Mouse (Mus musculus) limb, embryonic 13.5 days (tissue): ENCODE results near the gene Atp8b2. TPM values are rescaled to one million over a fixed set of nuclear protein-coding genes. Genes with fewer than 3 reads are reported as not detected.

Experiments
- ATAC-seq: fragments of 200-750 bp; cut with Nextera tagmentation; 2 replicates; pipeline ENCODE4 v1.8.0; 2017; ENCODE audit warnings: low read depth, moderate number of reproducible peaks, moderate TSS enrichment; ENCODE audit not compliant: low FRiP score
- H3K27ac ChIP-seq: fragments of 300-500 bp; sonication (generic); 2 replicates; pipeline ENCODE4 v1.5.1; 2015; ENCODE audit warnings: inconsistent platforms, mild to moderate bottlenecking, moderate library complexity
- H3K27me3 ChIP-seq: fragments of 300-500 bp; sonication (generic); 2 replicates; pipeline ENCODE4 v1.6.1; 2015; ENCODE audit warnings: mild to moderate bottlenecking, inconsistent platforms
- H3K36me3 ChIP-seq: fragments of 300-500 bp; sonication (generic); 2 replicates; pipeline ENCODE4 v1.6.1; 2015; ENCODE audit warnings: inconsistent platforms, mild to moderate bottlenecking, moderate library complexity
- H3K4me1 ChIP-seq: fragments of 300-500 bp; sonication (generic); 2 replicates; pipeline ENCODE4 v1.6.1; 2015; ENCODE audit warnings: inconsistent platforms
- H3K4me2 ChIP-seq: fragments of 300-500 bp; sonication (generic); replicated peaks from 2 replicates; pipeline ENCODE4 v1.6.1; 2015; ENCODE audit warnings: inconsistent platforms, mild to moderate bottlenecking, moderate library complexity
- H3K4me3 ChIP-seq: fragments of 300-500 bp; sonication (generic); 2 replicates; pipeline ENCODE4 v1.5.1; 2015; ENCODE audit warnings: moderate library complexity, mild to moderate bottlenecking, inconsistent platforms
- H3K9ac ChIP-seq: fragments of 300-500 bp; sonication (generic); 2 replicates; pipeline ENCODE4 v1.6.1; 2015; ENCODE audit warnings: mild to moderate bottlenecking, inconsistent platforms
- H3K9me3 ChIP-seq: fragments of 300-500 bp; sonication (generic); 2 replicates; pipeline ENCODE4 v1.6.1; 2016; ENCODE audit warnings: inconsistent platforms
- WGBS: fragments of 180-500 bp; shearing (Covaris S2); methylation state at CpG from one replicate; pipeline ENCODE4 v1.1.7; 2015; 5-methylcytosine and 5-hydroxymethylcytosine counted together
- polyA plus RNA-seq: library from polyadenylated mRNA; unstranded; fragments of >200 nt; fragmentation: Nextera tagmentation; extraction: Ambion mirVana; gene quantifications from 2 replicates; pipeline ENCODE4 v1.2.1, GENCODE M21; 2015

Gene Atp8b2
- polyA plus RNA-seq, 1 experiment from 2014 or later = 17.7 TPM

GRCm38 (mm10) chr3:89968509-89968908, 5.2 kb upstream of the Atp8b2 start:
- Histone ChIP-seq H3K9ac (no peak overlapping the region), H3K4me3 (no peak overlapping the region), H3K27me3 (no peaks in the 10 kb centered on the region), H3K9me3 (no peaks in the 10 kb centered on the region), H3K36me3 (peaks cover 9% of the 10 kb centered on the region; the same call in 1 of the 2 replicates), H3K4me1 (peaks cover 14% of the 10 kb centered on the region), H3K27ac (no peak overlapping the region), H3K4me2 (no peak overlapping the region)
- WGBS = 75% methylated on average over 7 of the region's 7 CpGs
- ATAC-seq = no peak

GRCm38 (mm10) chr3:89966946-89967345, 3.6 kb upstream of the Atp8b2 start:
- 75% methylated on average over 4 of the region's 4 CpGs for WGBS
- Histone ChIP-seq H3K4me3 (no peak overlapping the region), H3K27ac (no peak overlapping the region), H3K36me3 (peaks cover 9% of the 10 kb centered on the region; the same call in 1 of the 2 replicates), H3K9me3 (no peaks in the 10 kb centered on the region), H3K27me3 (no peaks in the 10 kb centered on the region), H3K4me2 (no peak overlapping the region), H3K9ac (no peak overlapping the region), H3K4me1 (peaks cover 19% of the 10 kb centered on the region)
- ATAC-seq = no peak

DNA sequence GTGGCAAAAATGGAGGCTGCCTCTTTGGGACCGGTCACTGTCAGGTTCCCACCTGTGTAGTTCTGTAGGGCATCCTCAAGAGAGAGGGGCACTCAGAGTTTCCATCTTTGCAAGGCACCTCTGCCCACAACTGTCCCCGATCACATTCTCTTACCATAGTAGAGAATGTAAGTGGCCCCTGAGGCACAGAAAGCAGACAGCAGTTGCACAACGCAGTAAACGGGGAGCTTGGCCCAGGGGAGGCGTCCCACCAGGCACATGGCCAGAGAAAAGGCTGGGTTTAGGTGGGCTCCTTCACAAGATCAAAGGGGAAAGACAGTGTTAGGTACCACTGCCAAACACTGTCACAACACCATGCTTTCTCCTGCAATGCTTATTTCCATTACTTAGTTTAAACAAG, 2.7 kb upstream of the Atp8b2 start:
- peaks cover 29% of the 10 kb centered on the region for H3K4me1 ChIP-seq
- no peaks in the 10 kb centered on the region for H3K27me3 ChIP-seq
- WGBS = 93% methylated on average over 5 of the region's 5 CpGs
- peaks cover 9% of the 10 kb centered on the region; the same call in 1 of the 2 replicates for H3K36me3 ChIP-seq
- H3K27ac ChIP-seq = no peak overlapping the region
- H3K9ac ChIP-seq = no peak overlapping the region
- H3K4me3 ChIP-seq = no peak overlapping the region
- H3K9me3 ChIP-seq = no peaks in the 10 kb centered on the region
- ATAC-seq = no peak
- H3K4me2 ChIP-seq = no peak overlapping the region

- H3K4me2 ChIP-seq = no peak overlapping the region
- H3K9me3 ChIP-seq = no peaks in the 10 kb centered on the region
- H3K4me3 ChIP-seq = no peak overlapping the region
- H3K36me3 ChIP-seq = peaks cover 9% of the 10 kb centered on the region; the same call in 1 of the 2 replicates
- H3K9ac ChIP-seq = no peak overlapping the region
- no peak for ATAC-seq
- H3K27ac ChIP-seq = no peak overlapping the region
- no peaks in the 10 kb centered on the region for H3K27me3 ChIP-seq
- WGBS = 97% methylated on average over 8 of the region's 8 CpGs
- peaks cover 32% of the 10 kb centered on the region for H3K4me1 ChIP-seq
These were observed 2.2 kb upstream of the Atp8b2 start for GRCm38 (mm10) chr3:89965557-89965956.

GRCm38 (mm10) chr3:89963926-89964739, 825 bp upstream of the Atp8b2 start:
- Histone ChIP-seq H3K4me1 (peaks cover 43% of the 10 kb centered on the region), H3K4me2 (peak overlapping the region; percentile 87), H3K27ac (peak overlapping the region; percentile 94), H3K9me3 (no peaks in the 10 kb centered on the region), H3K27me3 (no peaks in the 10 kb centered on the region), H3K4me3 (peak overlapping the region; percentile 96), H3K9ac (peak overlapping the region; percentile 96), H3K36me3 (peaks cover 14% of the 10 kb centered on the region)
- WGBS = 33% methylated on average over 22 of the region's 22 CpGs
- ATAC-seq = no peak

- peaks cover 27% of the 10 kb centered on the region for H3K36me3 ChIP-seq
- under 1% methylated on average over 27 of the region's 30 CpGs for WGBS
- H3K4me2 ChIP-seq = peak overlapping the region; percentile 87
- no peaks in the 10 kb centered on the region for H3K9me3 ChIP-seq
- peak; percentile 22 for ATAC-seq
- H3K4me1 ChIP-seq = peaks cover 43% of the 10 kb centered on the region
- no peaks in the 10 kb centered on the region for H3K27me3 ChIP-seq
- H3K27ac ChIP-seq = peak overlapping the region; percentile 94
- peak overlapping the region; percentile 96 for H3K4me3 ChIP-seq
- peak overlapping the region; percentile 96 for H3K9ac ChIP-seq
These were observed 522 bp downstream of the Atp8b2 start for GRCm38 (mm10) chr3:89962751-89963220.

- ATAC-seq = no peak
- Histone ChIP-seq H3K36me3 (peaks cover 33% of the 10 kb centered on the region), H3K4me1 (peaks cover 43% of the 10 kb centered on the region), H3K9me3 (no peaks in the 10 kb centered on the region), H3K27me3 (no peaks in the 10 kb centered on the region), H3K9ac (peak overlapping the region; percentile 96), H3K4me3 (peak overlapping the region; percentile 96), H3K4me2 (peak overlapping the region; percentile 87), H3K27ac (peak overlapping the region; percentile 94)
- WGBS = 3% methylated on average over 14 of the region's 14 CpGs
These were observed 1.1 kb downstream of the Atp8b2 start for GRCm38 (mm10) chr3:89962059-89962750.

DNA sequence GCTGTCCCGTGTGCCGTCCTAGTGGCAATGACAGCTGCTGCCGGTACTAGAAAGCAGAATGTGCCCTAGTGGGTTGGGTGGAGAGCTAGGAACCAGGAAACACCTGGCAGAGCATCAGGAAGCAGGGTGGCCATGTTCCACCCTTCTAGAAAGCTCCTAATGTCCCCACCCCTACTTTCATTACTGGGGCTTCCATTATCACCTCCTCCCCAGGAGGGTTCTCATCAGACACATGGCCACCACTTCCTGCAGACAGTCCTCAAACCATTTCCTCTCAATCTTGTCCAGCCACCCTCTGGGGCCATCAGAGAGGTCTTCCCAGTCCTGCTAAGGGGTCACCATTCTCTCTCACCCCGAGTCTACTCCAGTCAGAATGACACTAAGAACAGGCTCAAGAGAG, 1.9 kb downstream of the Atp8b2 start:
- H3K9ac ChIP-seq = peak overlapping the region; percentile 96
- 56% methylated on average over 4 of the region's 4 CpGs for WGBS
- H3K4me2 ChIP-seq = peak overlapping the region; percentile 87
- H3K27ac ChIP-seq = no peak overlapping the region
- peaks cover 41% of the 10 kb centered on the region for H3K36me3 ChIP-seq
- peak overlapping the region; percentile 96 for H3K4me3 ChIP-seq
- no peak for ATAC-seq
- peaks cover 43% of the 10 kb centered on the region for H3K4me1 ChIP-seq
- no peaks in the 10 kb centered on the region for H3K27me3 ChIP-seq
- no peaks in the 10 kb centered on the region for H3K9me3 ChIP-seq

DNA sequence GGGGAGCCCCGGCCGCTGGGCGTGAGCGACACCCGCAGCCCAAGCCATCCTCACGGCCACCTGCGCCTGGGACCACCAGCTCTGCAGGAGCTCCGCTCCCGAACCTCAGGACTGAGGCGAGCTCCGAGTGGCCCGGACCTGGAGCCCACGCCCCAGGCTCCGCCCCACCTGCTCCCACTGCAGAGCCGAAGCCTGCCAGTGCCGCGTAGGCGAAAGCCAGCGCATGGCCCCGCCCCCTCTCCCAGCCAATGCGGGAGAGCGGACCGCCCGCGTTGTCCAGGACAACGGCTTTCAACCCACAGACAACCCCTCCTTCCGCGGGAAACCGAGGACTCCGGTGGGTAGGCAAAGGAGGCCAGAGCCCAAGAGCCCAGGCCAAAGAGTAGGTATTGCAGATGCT, 2.8 kb downstream of the Atp8b2 start:
- H3K27ac ChIP-seq = 0 out of 2 replicates have a peak overlapping the region, but pooled peaks have one; percentile 69
- ATAC-seq = peak; percentile 91

GRCm38 (mm10) chr3:89959435-89959834, 3.9 kb downstream of the Atp8b2 start:
- ATAC-seq = no peak
- peak overlapping the region; percentile 87 for H3K4me2 ChIP-seq
- peaks cover 35% of the 10 kb centered on the region for H3K4me1 ChIP-seq
- H3K4me3 ChIP-seq = no peak overlapping the region
- 85% methylated on average over 4 of the region's 4 CpGs for WGBS
- no peak overlapping the region for H3K9ac ChIP-seq
- H3K9me3 ChIP-seq = no peaks in the 10 kb centered on the region
- H3K27ac ChIP-seq = no peak overlapping the region
- H3K36me3 ChIP-seq = peaks cover 49% of the 10 kb centered on the region
- H3K27me3 ChIP-seq = no peaks in the 10 kb centered on the region

More for the DNA sequence above, 2.8 kb downstream of the Atp8b2 start:
- 0% methylated on average over 30 of the region's 30 CpGs for WGBS
- Histone ChIP-seq H3K4me1 (peaks cover 43% of the 10 kb centered on the region), H3K27me3 (no peaks in the 10 kb centered on the region), H3K4me2 (peak overlapping the region; percentile 87), H3K9ac (peak overlapping the region; percentile 96), H3K36me3 (peaks cover 47% of the 10 kb centered on the region), H3K4me3 (peak overlapping the region; percentile 96), H3K9me3 (no peaks in the 10 kb centered on the region)

DNA sequence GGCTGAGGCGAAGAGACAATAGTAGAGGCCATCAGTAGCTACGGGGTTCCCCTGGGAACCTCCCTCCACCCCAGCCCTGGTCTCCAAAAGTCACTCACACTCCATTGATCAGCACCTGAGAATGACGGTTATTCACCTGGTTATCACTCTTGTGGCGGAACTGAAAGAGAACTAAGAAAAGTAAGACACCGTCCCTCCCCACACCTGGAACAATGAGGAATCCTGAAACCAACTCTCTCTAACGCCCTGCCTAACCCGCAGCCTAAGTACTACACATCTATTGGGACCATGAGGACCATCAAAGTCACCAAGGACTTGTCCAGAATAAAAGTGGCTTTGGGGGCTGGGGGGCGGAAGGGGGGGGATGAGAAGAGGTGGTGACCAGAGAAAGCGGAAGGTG, 5.4 kb downstream of the Atp8b2 start:
- no peak for ATAC-seq
- 92% methylated on average over 9 of the region's 9 CpGs for WGBS
- Histone ChIP-seq H3K27me3 (no peaks in the 10 kb centered on the region), H3K36me3 (peaks cover 63% of the 10 kb centered on the region), H3K9me3 (no peaks in the 10 kb centered on the region), H3K4me1 (peaks cover 29% of the 10 kb centered on the region), H3K27ac (no peak overlapping the region), H3K9ac (no peak overlapping the region), H3K4me2 (no peak overlapping the region), H3K4me3 (no peak overlapping the region)
